Mouse (Mus musculus): ENCODE data around the gene Dynll2.

- peak; percentile 55 for TF ChIP-seq CTCF (IDR thresholded peaks at IDR 0.05)
- no peak for TF ChIP-seq EP300 (IDR thresholded peaks at IDR 0.05)
These were observed 13.6 kb downstream of the Dynll2 start for GRCm38 (mm10) chr11:87973559-87974305.

Data from lung, postnatal 0 days (tissue).